Mouse (Mus musculus) ES-Bruce4 (cell line): ENCODE results near the gene Osbpl2.

ENCODE experiments used
- CTCF ChIP-seq: IDR thresholded peaks from one replicate; pipeline ENCODE4 v1.8.1; 2011; ENCODE audit warnings: low read depth, low read length
- EP300 ChIP-seq: IDR thresholded peaks from 2 replicates; pipeline ENCODE4 v1.6.1; 2011; ENCODE audit warnings: low read depth, low read length; ENCODE audit not compliant: insufficient read depth
- POLR2A ChIP-seq: IDR thresholded peaks from one replicate; pipeline ENCODE4 v1.8.1; 2011; ENCODE audit warnings: low read length; ENCODE audit not compliant: insufficient read depth

DNA sequence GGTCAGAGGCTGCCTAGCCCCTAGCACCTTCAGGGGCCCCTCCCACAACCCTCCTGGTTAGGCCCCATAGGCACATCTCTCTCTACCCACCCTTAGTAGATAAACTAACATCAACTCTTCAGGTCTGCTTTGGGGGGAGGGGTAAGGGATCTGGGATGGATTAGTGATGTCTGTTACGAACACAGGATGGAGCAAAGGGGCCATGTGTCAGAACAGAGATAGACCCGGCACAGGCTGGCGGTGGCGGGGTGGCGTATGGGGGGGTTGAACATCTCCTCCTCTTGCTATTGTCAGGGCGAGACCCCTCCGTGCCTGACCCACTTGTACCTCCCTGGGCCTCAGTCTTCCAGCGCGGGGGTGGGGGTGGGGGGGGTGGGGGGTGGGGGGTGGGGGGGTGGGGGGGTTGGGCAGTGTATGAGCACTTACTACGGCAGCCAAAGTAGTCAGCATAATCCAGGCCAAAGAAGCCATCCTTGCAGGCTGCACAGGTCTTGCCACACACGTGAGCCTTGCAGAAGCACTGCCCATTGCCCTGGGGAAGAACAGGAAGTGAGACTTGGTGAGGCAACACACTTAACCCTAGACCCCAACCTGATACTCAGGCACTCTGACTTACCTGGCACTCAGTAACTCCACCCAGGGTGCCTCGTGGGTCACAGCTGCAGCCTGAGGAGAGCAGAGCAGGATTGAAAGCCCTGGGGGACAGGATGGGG lies 77.7 kb downstream of the Osbpl2 start:
- TF ChIP-seq POLR2A, result no peak
- no peak for TF ChIP-seq EP300
- no peak for TF ChIP-seq CTCF
